Mouse (Mus musculus) lung, postnatal 14 days (tissue): ENCODE measurements around the gene Dlg1.
"Not testable (repeated sequence)": the region's sequence is repeated elsewhere in the genome, so short reads cannot be mapped to it uniquely, and the experiment has no call there.

Experiments used
- DNase-seq: peaks from one replicate; pipeline ENCODE4 v3.0.0; 2021

The Dlg1 gene

DNA sequence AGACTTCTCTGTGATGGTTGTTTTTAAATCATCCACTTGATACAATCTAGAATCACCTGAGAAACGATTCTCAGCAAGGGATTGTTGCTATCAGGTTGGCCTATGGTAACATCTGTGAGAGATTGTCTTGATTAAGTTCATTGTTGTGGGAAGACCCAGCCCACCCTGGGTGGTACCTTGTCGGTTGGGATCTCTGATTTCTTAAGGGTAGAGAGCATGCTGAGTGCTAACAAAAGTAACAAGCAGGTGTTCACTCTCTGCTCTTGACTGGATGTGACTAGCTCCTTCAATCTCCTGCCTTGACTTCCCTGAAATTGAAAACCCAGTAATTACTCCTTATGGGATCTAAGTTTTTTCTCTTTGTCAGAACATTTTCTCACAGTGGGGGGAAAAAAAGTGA is 5.7 kb upstream of the Dlg1 start:
- no peak for DNase-seq

DNA sequence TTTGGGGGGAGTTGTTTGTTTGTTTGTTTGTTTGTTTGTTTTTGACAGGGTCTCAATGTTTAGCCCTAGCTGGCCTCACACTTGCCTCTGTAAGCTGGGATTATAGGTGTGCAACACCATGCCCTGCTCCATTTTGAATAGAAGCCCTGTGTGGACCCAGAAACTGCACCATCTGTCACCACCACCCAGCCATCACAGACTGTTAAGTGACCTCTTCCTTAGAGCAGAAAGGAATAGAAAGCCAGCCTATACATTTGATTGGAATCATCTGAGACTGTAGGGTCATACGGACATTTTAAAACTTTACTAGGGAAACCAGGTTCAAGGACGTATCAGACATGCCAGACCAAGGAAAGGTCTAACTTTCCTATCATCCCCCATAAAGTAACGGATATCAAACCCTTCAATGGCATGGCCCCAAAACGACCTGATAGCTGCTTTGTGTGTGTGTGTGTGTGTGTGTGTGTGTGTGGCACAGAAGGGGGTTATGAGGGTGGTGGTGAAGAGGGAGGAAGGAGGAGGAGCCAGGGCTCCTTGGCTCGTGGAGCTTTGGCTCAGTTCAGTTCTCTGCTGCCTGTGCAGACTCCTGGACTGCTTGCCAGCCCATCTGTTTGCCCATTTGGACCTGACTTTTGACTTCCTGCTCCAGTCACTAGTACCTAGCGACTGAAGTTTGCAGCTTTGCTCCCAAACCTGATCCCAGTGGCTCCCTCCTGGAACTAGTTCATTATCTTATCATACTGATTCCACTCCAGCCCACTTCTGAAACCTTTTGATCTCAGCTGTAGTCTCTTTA is 4.5 kb upstream of the Dlg1 start:
- DNase-seq, result no peak

DNA sequence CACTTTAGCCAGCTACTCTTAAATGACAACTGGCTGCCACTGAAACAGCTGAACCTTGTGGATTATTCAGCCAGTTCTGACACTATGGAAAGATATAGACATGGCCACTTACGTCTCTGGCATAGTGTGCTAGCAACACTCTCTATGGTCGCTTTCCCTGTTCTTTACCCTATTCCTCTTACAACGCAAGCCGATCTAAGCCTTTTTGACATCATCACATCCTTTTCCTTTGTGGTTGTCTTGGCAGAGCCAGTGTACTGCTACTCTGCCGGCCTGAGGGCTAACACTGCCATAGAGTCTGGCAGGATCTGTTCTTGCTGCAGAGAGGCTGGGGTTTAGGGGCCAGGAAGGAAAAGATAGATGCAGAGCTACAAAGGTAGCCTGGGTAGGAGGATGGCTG is 3.8 kb upstream of the Dlg1 start:
- DNase-seq, result no peak

DNA sequence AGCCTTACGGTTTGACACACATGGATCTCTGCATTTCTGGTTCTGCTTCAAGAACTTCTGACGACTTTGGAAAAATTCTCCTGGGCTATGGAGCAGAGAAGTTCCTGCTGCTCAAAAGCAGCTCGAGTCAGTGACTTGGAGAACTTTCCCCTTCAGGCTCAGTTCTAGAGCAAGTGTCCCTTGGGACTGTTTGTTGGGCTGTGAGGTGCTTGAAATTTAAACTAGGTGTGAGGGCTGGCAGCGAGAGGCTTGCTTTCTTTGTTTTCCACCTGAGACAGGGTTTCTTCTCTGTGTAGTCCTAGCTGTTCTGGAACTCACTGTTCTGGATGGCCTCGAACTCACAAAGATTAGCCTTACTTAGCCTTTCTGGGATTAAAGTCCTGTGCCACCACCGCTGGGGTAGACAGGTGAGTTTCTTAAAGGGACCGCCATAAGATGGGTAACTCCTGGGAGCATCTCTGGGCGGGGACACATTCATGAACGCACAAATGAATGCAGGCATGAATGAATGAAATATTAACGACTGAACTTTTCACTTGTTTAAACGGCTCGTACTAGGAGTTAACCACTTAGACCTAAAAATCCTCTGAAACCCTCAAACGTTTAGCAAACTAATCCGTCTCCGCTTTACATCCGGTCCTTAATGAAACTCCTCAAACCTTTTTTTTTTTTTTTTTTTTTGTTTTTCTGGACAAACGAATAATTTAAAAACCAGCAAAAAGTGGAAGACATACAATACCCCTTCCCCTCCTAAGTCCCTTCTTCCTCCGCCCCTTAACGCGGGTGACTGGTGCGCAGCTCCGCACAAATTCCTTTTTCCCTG is 476 bp upstream of the Dlg1 start:
- no peak for DNase-seq

DNA sequence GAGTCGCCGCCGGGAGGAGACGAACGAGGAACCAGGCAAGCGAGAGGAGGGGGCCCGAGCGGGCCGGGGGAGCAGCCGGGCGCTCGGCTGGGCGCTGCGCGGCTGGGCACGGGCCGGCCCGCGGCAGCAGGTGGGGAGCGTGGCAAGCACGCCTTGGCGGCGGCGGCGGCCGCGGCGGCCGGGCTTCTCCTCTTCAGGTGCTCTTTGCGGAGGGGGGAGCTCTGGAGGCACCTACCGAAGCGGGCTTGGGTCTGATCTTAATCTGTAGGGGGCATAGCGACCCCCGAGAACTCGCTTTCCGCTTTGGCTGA is 999 bp downstream of the Dlg1 start:
- no peak for DNase-seq

- no peak for DNase-seq
Measured at GRCm38 (mm10) chr16:31672202-31672601, 9.0 kb downstream of the Dlg1 start.

- no peak for DNase-seq
Measured at GRCm38 (mm10) chr16:31677463-31677862, 14.2 kb downstream of the Dlg1 start.

- no peak for DNase-seq
Measured at GRCm38 (mm10) chr16:31682291-31682690, 19.0 kb downstream of the Dlg1 start.

DNA sequence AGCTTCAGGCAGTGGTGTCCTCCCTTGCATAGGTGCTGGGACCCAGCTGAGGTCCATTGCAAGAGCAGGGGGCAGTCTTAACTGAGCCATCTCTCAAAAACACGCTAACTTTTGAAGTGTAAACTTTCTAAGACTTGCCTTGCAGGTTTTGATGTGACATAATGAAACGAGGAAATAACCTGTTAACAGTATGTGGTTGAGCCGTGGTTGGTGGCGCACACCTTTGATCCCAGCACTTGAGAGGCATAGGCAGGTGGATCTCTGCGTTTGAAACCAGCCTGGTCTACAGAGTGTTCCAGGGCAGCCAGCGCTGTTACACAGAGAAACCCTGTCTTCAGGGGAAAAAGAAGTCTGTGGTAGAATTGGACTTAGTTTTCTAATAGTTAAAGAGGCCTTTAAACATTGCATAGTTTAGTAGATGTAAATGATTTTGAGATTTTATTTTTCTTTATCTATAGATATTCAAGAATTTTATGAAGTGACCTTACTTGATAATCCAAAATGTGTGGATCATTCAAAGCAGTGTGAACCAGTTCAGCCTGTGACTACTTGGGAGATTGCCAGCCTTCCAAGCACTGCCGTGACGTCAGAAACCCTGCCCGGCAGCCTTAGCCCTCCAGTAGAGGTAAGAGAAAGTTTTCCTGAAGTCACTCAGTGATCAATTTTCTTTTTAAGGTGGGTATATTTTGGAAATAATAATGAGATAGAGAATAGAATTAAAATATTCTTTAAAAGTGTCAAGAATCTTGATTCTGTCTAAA is 20.6 kb downstream of the Dlg1 start:
- peak; percentile 47 for DNase-seq

GRCm38 (mm10) chr16:31684771-31685170 is 21.5 kb downstream of the Dlg1 start:
- no peak for DNase-seq

- no peak for DNase-seq
Measured at GRCm38 (mm10) chr16:31687766-31688165, 24.5 kb downstream of the Dlg1 start.

DNA sequence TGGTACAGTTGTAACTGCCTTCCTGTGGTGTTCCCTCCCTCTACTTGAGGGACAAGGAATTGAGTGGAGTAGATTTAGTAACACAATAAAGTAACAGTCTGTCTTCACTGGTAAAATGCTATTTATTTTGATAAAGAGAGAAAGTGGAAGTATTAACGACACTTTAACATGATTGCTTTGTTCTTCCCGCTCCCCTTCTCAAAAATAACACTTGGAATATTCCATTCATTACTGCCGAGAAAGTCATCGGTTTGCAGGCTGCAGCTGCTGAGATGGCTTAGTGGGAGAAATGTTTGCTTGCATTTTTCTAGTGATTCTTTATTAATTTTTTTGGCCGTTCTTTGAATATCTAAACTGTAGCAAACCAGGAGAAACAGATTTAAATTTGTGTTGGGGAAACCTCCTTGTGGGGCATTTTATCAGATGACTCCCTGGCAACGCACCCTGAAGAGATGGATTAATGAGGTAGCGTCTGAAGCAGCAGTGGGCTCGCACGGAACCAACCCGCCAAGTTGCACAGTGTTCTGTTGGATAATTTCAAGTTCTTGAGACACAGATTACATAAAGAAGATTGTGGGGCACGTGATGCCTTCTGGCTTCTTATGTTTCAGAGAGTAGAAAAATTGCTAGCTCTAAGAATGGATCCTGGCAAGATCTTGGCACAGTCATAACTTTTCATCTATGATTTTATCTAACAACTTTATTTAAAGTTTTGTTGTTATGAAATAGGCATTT is 32.2 kb downstream of the Dlg1 start:
- DNase-seq, result peak; percentile 15

DNA sequence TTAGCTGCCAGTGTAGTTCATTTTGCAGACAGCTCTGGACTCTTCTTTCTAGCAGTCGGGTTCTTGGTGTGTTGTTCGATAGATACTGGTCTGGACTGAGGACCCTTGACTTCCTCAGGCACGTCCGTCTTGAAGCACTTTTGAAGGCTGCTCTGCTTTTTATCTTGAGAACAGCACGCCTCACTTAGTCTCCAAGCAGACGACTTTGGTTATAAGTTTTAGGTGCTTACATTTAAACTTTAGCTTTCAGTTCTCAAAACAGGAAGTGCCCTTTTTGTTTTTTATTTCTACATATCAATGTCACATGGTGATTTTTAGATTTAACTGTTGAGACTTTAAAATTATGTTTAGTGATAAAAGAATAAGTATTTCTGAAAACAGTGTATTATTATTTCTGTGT is 33.1 kb downstream of the Dlg1 start:
- DNase-seq, result no peak

GRCm38 (mm10) chr16:31697341-31697740 is 34.1 kb downstream of the Dlg1 start:
- no peak for DNase-seq

DNA sequence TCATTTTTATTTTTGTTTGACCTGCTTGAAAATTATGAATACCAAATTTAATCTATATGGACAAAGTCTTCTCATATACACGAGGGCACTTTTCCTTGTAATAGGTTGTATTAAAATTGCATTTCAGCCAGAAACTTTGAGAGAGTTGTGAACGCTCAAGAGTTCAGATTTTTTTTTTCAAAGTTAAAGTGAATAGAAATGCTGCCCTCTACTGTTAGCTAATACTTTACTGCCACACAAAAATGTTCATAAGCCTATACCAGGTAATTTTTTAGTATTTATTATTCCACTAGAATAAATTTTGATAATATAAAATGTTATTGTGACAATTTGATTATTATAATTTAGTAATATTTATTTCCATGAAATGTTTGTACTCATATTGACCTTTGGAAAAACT is 42.0 kb downstream of the Dlg1 start:
- no peak for DNase-seq

DNA sequence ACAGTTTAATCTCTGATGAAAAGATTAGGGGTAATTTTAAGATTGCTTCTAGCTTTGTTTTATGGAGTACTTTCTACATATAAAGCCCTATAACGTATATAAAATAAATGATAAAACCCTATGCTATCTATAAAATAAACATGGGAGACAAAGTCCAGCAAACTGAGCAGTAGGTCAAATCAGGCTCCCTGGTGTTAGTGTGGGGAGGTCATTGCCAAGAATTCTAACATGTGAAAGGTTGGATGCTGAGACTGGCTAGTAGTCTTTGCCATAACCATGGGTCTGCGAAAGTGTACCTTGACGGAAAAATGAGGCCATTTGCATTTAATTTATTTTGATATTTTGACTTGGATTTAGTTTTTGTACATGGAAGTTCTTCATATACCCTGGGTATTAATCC is 42.7 kb downstream of the Dlg1 start:
- no peak for DNase-seq

- DNase-seq, result no peak
Measured at GRCm38 (mm10) chr16:31707326-31707725, 44.1 kb downstream of the Dlg1 start.

GRCm38 (mm10) chr16:31722991-31723390 is 59.7 kb downstream of the Dlg1 start:
- DNase-seq, result no peak

DNA sequence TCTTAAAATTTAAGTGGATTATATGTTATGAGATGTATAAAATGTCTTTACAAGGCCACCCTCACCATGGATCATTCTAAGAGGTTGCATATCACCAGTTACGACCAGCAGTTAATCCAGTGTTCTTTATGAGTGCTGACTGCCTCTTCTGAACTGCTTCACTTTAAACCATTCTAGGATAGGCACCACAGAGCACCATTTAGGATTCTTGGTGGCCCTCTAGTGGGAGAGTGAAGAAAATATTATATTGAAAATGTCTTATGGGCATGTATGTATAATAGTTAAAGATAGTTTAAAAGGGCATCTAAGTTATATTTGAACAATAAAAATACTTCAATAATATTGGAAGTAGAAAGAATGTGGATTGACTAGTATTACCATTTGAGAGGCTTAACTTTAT is 60.9 kb downstream of the Dlg1 start:
- no peak for DNase-seq

- no peak for DNase-seq
Measured at GRCm38 (mm10) chr16:31724818-31725217, 61.6 kb downstream of the Dlg1 start.

DNA sequence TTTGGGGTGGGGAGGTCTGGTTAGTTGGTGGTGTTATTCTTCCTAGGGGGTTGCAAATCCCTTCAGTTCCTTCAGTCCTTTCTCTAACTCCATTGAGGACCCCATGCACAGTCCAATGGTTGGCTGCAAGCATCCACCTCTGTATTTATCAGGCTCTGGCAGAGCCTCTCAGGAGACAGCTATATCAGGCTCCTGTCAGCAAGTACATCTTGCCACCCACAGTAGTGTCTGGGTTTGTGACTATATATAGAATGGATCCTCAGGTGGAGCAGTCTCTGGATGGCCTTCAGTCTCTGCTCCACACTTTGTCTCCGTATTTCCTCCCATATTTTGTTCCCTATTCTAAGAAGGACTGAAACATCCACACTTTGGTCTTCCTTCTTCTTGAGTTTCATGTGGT is 67.7 kb downstream of the Dlg1 start:
- not testable (repeated sequence) for DNase-seq

- no peak for DNase-seq
Measured at GRCm38 (mm10) chr16:31737081-31737480, 73.8 kb downstream of the Dlg1 start.

GRCm38 (mm10) chr16:31737761-31738160 is 74.5 kb downstream of the Dlg1 start:
- DNase-seq, result no peak
